Mouse (Mus musculus) CH12.LX (cell line): ENCODE data around the gene Htr6.

Experiments used
- IRF4 ChIP-seq: IDR thresholded peaks from 2 replicates; pipeline ENCODE4 v1.6.1; 2014; ENCODE audit warnings: low read depth, mild to moderate bottlenecking, inconsistent platforms, low read length, improper control_type of control experiment
- RAD21 ChIP-seq: IDR thresholded peaks from 2 replicates; pipeline ENCODE4 v1.6.1; 2011; ENCODE audit warnings: low read depth, mild to moderate bottlenecking, low read length, improper control_type of control experiment, moderate library complexity

DNA sequence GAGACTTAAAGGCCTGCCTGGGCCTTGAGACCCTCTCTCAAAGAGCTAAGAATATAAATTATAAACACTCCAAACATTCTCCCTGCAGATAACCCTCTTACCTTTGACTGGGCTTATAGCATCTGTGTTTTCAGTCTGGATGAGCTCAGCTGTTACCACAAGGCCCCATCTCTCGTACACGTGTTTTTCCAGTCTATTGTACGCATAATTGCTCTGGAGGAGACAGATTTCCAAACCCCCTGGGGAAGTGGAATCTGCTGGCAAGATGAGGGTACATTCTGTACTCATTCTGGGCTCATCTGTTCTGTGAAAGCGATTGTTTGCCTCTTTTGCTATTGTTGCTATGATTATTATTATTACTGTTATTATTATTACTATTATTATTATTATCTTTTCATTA is 56.4 kb downstream of the Htr6 start:
- TF ChIP-seq RAD21 (no peak), IRF4 (no peak)
